Mouse (Mus musculus): ENCODE measurements around the gene Pom121l12.

Gene Pom121l12

GRCm38 (mm10) chr11:14598976-14599375 lies at the start of gene Pom121l12:
Gene Pom121l12 (plus strand): TSS chr11:14599276.
- in situ Hi-C loops (cut with MboI; ENCODE audit: low sequenced_read_pairs): no loop called here

GRCm38 (mm10) chr11:14611859-14612258 lies 12.8 kb downstream of the Pom121l12 start:
- in situ Hi-C loops (cut with MboI; ENCODE audit: low sequenced_read_pairs): no loop called here

Data from CH12F3 (cell line).